19 mouse cellular contexts compared by ENCODE assay signal in the genomic region with DNA sequence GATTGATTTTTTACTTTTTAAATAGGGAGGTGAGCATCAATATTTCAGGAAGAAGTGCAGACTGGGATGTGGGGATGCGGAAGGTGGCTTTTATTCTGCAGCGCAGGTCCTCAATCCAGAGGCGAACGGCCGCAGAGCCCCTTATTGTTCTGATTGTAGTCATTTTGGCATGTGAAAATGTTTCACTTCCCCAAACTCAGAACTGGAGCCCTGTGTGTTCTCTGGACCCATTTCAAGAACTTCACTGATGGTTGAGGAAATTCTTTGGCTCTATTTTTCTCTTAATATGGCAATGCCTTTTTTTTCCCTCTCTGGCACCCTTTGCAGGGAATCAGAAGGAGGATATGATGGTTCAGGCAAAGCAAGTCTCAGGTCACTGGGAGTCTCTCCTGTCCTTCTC. TPM values are rescaled to one million over a fixed set of nuclear protein-coding genes. Genes with fewer than 3 reads are reported as not detected.
A peak's percentile ranks its signal among the peaks of the same experiment; 100 is the strongest.
DNase-seq lines count a peak whose midpoint lies in the region; ATAC-seq and TF ChIP-seq lines count a peak whose summit lies in the region.
"Had no signal": no experiment of that assay in that cellular context is flagged by ENCODE, and none has a peak within 500 bp of the region (broad histone marks: within the 10 kb centered on the region; RNA-seq: fewer than 3 reads in every experiment).

No protein-coding gene starts in this region.

- no peak overlapping the region for H3K9ac ChIP-seq in stomach, embryonic 16.5 days (ENCODE audit: low read length)
- H3K9ac ChIP-seq: liver, postnatal 0 days; neural tube, embryonic 13.5 days had no signal

- H3K36me3 ChIP-seq in stomach, embryonic 16.5 days (ENCODE audit: control insufficient read depth, insufficient read depth, low read length): no peaks in the 10 kb centered on the region
- H3K36me3 ChIP-seq: heart, embryonic 10.5 days; neural tube, embryonic 13.5 days had no signal

- no peak for TF ChIP-seq POLR2A in embryonic fibroblast, embryonic 13.5 days (IDR thresholded peaks at IDR 0.05; ENCODE audit: low read depth, low read length)

- H3K4me1 ChIP-seq in embryonic fibroblast, embryonic 13.5 days (ENCODE audit: control insufficient read depth, insufficient read depth, low read length): peaks cover 40% of the 10 kb centered on the region
- peaks cover 29% of the 10 kb centered on the region for H3K4me1 ChIP-seq in stomach, embryonic 16.5 days (ENCODE audit: control insufficient read depth, insufficient read depth, low read length)

- peak overlapping the region; percentile 90 for H3K27ac ChIP-seq in embryonic fibroblast, embryonic 13.5 days (ENCODE audit: insufficient read depth, low read length)
- peak overlapping the region; percentile 52; the same call in 1 of the 2 replicates for H3K27ac ChIP-seq in stomach, embryonic 16.5 days (ENCODE audit: low read length)
- H3K27ac ChIP-seq: kidney, postnatal 0 days; neural tube, embryonic 13.5 days had no signal

- no peaks in the 10 kb centered on the region for H3K27me3 ChIP-seq in stomach, embryonic 16.5 days (ENCODE audit: control insufficient read depth, insufficient read depth, low read length)
- H3K27me3 ChIP-seq: neural tube, embryonic 13.5 days had no signal

- H3K4me3 ChIP-seq in embryonic fibroblast, embryonic 13.5 days (ENCODE audit: insufficient read depth, low read length): no peak overlapping the region
- no peak overlapping the region for H3K4me3 ChIP-seq in stomach, embryonic 16.5 days (replicated peaks; ENCODE audit: low read length)
- H3K4me3 ChIP-seq: erythroblast, embryonic 14.5 days; heart, embryonic 10.5 days; neural tube, embryonic 13.5 days had no signal

- intact Hi-C loops in heart, postnatal 25 days (cut with DNase I): no loop called here

- DNase-seq in heart, adult 9 months (ENCODE audit: low spot score in 2 of 2): peak; percentile 51 to 57
- no peak for DNase-seq in heart, postnatal 25 days (ENCODE audit: low spot score)
- peak; percentile 28 for DNase-seq in lung, postnatal 36 days
- no peak for DNase-seq in lung, postnatal 14 days
- no peak for DNase-seq in embryo, embryonic 11 days
- DNase-seq: cerebellum, postnatal 14 days; layer of hippocampus, adult 9-11 months; left cerebral cortex, postnatal 4 days; liver, postnatal 0 days; midbrain, embryonic 14.5 days; right cerebral cortex, adult 18-20 months; thymus, postnatal 14 days had no signal

- TF ChIP-seq CTCF in embryonic fibroblast, embryonic 13.5 days (IDR thresholded peaks at IDR 0.05; ENCODE audit: borderline replicate concordance, insufficient read depth, low read length): no peak

- ATAC-seq in stomach, embryonic 16.5 days (ENCODE audit: insufficient read depth, low FRiP score): no peak
- ATAC-seq in erythroid progenitor cell, adult 5-6 weeks (replicated peaks; ENCODE audit: low FRiP score, poor library complexity, severe bottlenecking): no peak

- 78% methylated on average over 5 of the region's 5 CpGs for WGBS in stomach, embryonic 16.5 days

- H3K4me2 ChIP-seq in stomach, embryonic 16.5 days (ENCODE audit: low read depth, low read length): no peak overlapping the region
- H3K4me2 ChIP-seq: neural tube, embryonic 13.5 days had no signal

- no peaks in the 10 kb centered on the region for H3K9me3 ChIP-seq in stomach, embryonic 16.5 days (replicated peaks; ENCODE audit: control insufficient read depth, low read length)
- H3K9me3 ChIP-seq: heart, embryonic 10.5 days; neural tube, embryonic 13.5 days had no signal

RNA-seq across cellular contexts. Expression of a gene that starts 33.2 kb away (rescaled TPM):
- total RNA-seq in heart, postnatal 25 days (2021): 100 to 1,000 TPM; 122 to 142 TPM
- 195 and 242 TPM in 2 replicates for polyA plus RNA-seq in embryonic fibroblast, embryonic 13.5 days (2011; ENCODE audit: insufficient read length, low read depth, missing spikeins)
- polyA plus RNA-seq in stomach, embryonic 16.5 days (2015; fragmentation: Nextera tagmentation; extraction: Ambion mirVana): 30.3 and 32.2 TPM in 2 replicates
- total RNA-seq in erythroid progenitor cell, adult 5-6 weeks (2015; ENCODE audit: low replicate concordance): not detected in 2 replicates
- total RNA-seq in erythroid progenitor cell, adult 5-6 weeks (2017; ENCODE audit: low replicate concordance): not detected in 2 replicates
- polyA plus RNA-seq: erythroblast, embryonic 14.5 days had no signal

Comparison
In these comparisons a context has a peak if more than half of its experiments do, and no peak if none do; other contexts are left out.
1. DNase-seq: peak in heart, adult 9 months (2 of 2) and lung, postnatal 36 days (single experiment); none in heart, postnatal 25 days (single experiment), lung, postnatal 14 days (single experiment) and embryo, embryonic 11 days (single experiment).
2. RNA of a gene that starts 33.2 kb away (total RNA-seq): 122 to 142 TPM in heart, postnatal 25 days; not detected in erythroid progenitor cell, adult 5-6 weeks; every median in the first group is over 100 times any median in the second.